In the genomic region with DNA sequence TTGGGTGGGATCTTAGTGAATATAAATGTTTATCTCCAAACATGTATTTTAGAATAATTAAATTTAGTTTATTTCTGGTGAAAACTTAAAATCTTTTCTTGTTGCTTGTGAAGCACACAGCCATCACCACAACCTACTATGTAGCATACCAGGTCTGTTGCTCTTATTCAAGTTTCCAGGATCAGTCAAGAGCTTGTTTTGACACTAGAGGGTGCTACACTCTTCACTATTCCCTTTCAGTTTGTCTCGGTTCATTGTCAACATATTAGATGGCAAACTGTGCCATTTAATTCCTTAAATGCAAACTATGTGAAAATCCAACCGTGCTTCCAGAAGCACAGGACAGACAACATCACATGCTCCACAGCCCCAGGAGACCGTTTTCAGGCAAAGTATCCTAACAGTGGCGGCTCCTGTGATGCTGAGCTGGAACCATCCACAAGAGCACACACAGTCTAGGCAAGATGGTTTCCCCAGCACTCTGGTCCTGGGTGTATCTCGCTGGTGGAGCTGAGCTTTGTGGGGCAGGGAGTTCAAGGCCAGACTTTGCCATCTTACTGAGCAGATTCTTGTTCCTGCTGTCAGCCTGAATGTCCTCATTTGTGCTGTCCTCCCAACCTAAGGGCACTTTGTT, we compare ENCODE assay signal across 1 mouse cellular context.
TF ChIP-seq lines count a peak whose summit lies in the region.

No protein-coding gene starts in this region.

TF ChIP-seq in MEL, 35 proteins besides CTCF, POLR2A, EP300 and RAD21:
- TF ChIP-seq ZC3H11A (IDR thresholded peaks at IDR 0.05; ENCODE audit: low read depth, low read length) (peak; percentile 8; the same call in 1 of the 2 replicates), SIN3A (IDR thresholded peaks at IDR 0.05; ENCODE audit: low read length) (no peak), SMC3 (IDR thresholded peaks at IDR 0.05; ENCODE audit: low read depth, low read length) (peak; percentile 62)
